Mouse (Mus musculus) liver, postnatal 0 days (tissue): Measurements from ENCODE around the gene Frmd4b.

Experiments
- CTCF ChIP-seq: sonication (generic); IDR thresholded peaks from 2 replicates; pipeline ENCODE4 v1.5.1; 2016; ENCODE audit warnings: antibody characterized with exemption, low read depth
- EP300 ChIP-seq: IDR thresholded peaks from 2 replicates; pipeline ENCODE4 v1.6.1; 2016; ENCODE audit warnings: antibody characterized with exemption, low read depth, mild to moderate bottlenecking

DNA sequence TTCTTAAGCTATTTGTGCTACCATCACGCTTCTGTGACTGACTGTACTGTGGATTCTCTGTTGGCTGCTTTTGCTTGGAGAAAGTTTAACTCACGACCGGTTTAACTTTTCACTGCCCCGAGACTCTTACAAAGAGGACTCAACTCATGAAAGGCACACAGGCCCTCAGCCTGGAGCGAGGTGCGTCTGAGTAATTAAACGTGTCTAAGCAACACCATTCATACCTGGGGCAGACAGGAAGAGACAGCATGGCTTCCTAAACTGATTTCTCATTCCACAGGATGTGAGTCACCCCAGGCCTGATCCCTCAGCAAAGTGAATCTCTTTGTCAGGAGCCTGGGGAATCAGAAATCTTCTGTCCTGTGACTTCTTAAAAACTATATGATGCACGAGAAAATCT lies 106.6 kb downstream of the Frmd4b start:
- no peak for TF ChIP-seq CTCF
- no peak for TF ChIP-seq EP300
